Mouse (Mus musculus) v-Abl transformed pro-B cells (cell line): ENCODE measurements around the gene Mtmr11.

Source experiments
- in situ Hi-C, 2 experiments: fragments of 400-800 bp; cut with MboI; formaldehyde crosslinking; loops; one replicate each; pipeline ENCODE4 v1.15.1; 2025; ENCODE audit not compliant: unreplicated experiment in 2 of 2

Gene Mtmr11

GRCm38 (mm10) chr3:96161869-96162840 is at the start of gene Mtmr11:
TSS of gene Mtmr11 (plus strand) at chr3:96162004.
- in situ Hi-C loops: no loop called here

- in situ Hi-C loops: no loop called here
Measured at GRCm38 (mm10) chr3:96113251-96113650, 48.6 kb upstream of the Mtmr11 start.

- in situ Hi-C loops: no loop called here
Measured at GRCm38 (mm10) chr3:96118142-96118541, 43.7 kb upstream of the Mtmr11 start.

- in situ Hi-C loops: no loop called here
Measured at GRCm38 (mm10) chr3:96118702-96119101, 43.1 kb upstream of the Mtmr11 start.

GRCm38 (mm10) chr3:96124235-96124634 is 37.6 kb upstream of the Mtmr11 start:
- in situ Hi-C loops: no loop called here

- in situ Hi-C loops: no loop called here
Measured at GRCm38 (mm10) chr3:96128128-96128527, 33.7 kb upstream of the Mtmr11 start.

GRCm38 (mm10) chr3:96132478-96132877 is 29.3 kb upstream of the Mtmr11 start:
- in situ Hi-C loops: no loop called here

- in situ Hi-C loops: no loop called here
Measured at GRCm38 (mm10) chr3:96133327-96133905, 28.4 kb upstream of the Mtmr11 start.

GRCm38 (mm10) chr3:96135011-96135410 is 26.8 kb upstream of the Mtmr11 start:
- in situ Hi-C loops: no loop called here

GRCm38 (mm10) chr3:96147950-96148349 is 13.9 kb upstream of the Mtmr11 start:
- in situ Hi-C loops: loop anchor here (5.0 to 10.0 kb wide), 4 partner anchors 56 to 183 kb away; no protein-coding TSS in a partner anchor

GRCm38 (mm10) chr3:96151836-96152235 is 10.0 kb upstream of the Mtmr11 start:
- in situ Hi-C loops: no loop called here

- in situ Hi-C loops: no loop called here
Measured at GRCm38 (mm10) chr3:96152611-96153010, 9.2 kb upstream of the Mtmr11 start.

GRCm38 (mm10) chr3:96155501-96155900 is 6.3 kb upstream of the Mtmr11 start:
- in situ Hi-C loops: no loop called here

- in situ Hi-C loops: no loop called here
Measured at GRCm38 (mm10) chr3:96159820-96160219, 2.0 kb upstream of the Mtmr11 start.

- in situ Hi-C loops: no loop called here
Measured at GRCm38 (mm10) chr3:96160222-96160802, 1.5 kb upstream of the Mtmr11 start.

- in situ Hi-C loops: no loop called here
Measured at GRCm38 (mm10) chr3:96160803-96161516, 844 bp upstream of the Mtmr11 start.

- in situ Hi-C loops: no loop called here
Measured at GRCm38 (mm10) chr3:96163040-96163439, 1.2 kb downstream of the Mtmr11 start.

- in situ Hi-C loops: no loop called here
Measured at GRCm38 (mm10) chr3:96168466-96169158, 6.8 kb downstream of the Mtmr11 start.

- in situ Hi-C loops: no loop called here
Measured at GRCm38 (mm10) chr3:96170276-96170675, 8.5 kb downstream of the Mtmr11 start.

GRCm38 (mm10) chr3:96170976-96171545 is 9.3 kb downstream of the Mtmr11 start:
- in situ Hi-C loops: no loop called here
